Mouse (Mus musculus) kidney, postnatal 4 days (tissue): ENCODE data around the gene Tmem192.

Experiments used
- DNase-seq, 2 experiments: peaks; one replicate each; pipeline ENCODE4 v3.0.0; 2021; ENCODE audit warnings: mixed read lengths in 2 of 2

Tmem192 gene

GRCm38 (mm10) chr8:64946820-64947697 lies at the start of gene Tmem192:
Tmem192 (plus strand) TSS chr8:64947185.
- DNase-seq: peak; percentile 97 to 98

GRCm38 (mm10) chr8:64898710-64899109 lies 48.3 kb upstream of the Tmem192 start:
- DNase-seq: no peak

GRCm38 (mm10) chr8:64900645-64901044 lies 46.3 kb upstream of the Tmem192 start:
- DNase-seq: no peak

- no peak for DNase-seq
Observed at GRCm38 (mm10) chr8:64901527-64902156, 45.3 kb upstream of the Tmem192 start.

- no peak for DNase-seq
Observed at GRCm38 (mm10) chr8:64902191-64902590, 44.8 kb upstream of the Tmem192 start.

- no peak for DNase-seq
Observed at GRCm38 (mm10) chr8:64903778-64904177, 43.2 kb upstream of the Tmem192 start.

- no peak for DNase-seq
Observed at GRCm38 (mm10) chr8:64910026-64910425, 37.0 kb upstream of the Tmem192 start.

- DNase-seq: peak; percentile 10 to 33
Observed at GRCm38 (mm10) chr8:64916793-64917192, 30.2 kb upstream of the Tmem192 start.

- no peak for DNase-seq
Observed at GRCm38 (mm10) chr8:64923329-64923728, 23.7 kb upstream of the Tmem192 start.

- no peak for DNase-seq
Observed at GRCm38 (mm10) chr8:64925762-64926161, 21.2 kb upstream of the Tmem192 start.

GRCm38 (mm10) chr8:64926355-64926754 lies 20.6 kb upstream of the Tmem192 start:
- DNase-seq: no peak

GRCm38 (mm10) chr8:64928938-64929337 lies 18.0 kb upstream of the Tmem192 start:
- DNase-seq: no peak

GRCm38 (mm10) chr8:64934997-64935396 lies 12.0 kb upstream of the Tmem192 start:
- no peak for DNase-seq

GRCm38 (mm10) chr8:64941019-64941418 lies 6.0 kb upstream of the Tmem192 start:
- no peak for DNase-seq

GRCm38 (mm10) chr8:64941495-64941894 lies 5.5 kb upstream of the Tmem192 start:
- peak; percentile 87 to 91 for DNase-seq

- no peak for DNase-seq
Observed at GRCm38 (mm10) chr8:64942946-64943345, 4.0 kb upstream of the Tmem192 start.

GRCm38 (mm10) chr8:64944831-64945230 lies 2.2 kb upstream of the Tmem192 start:
- no peak for DNase-seq

GRCm38 (mm10) chr8:64945606-64946005 lies 1.4 kb upstream of the Tmem192 start:
- no peak for DNase-seq

- DNase-seq: no peak
Observed at GRCm38 (mm10) chr8:64946441-64946819, 555 bp upstream of the Tmem192 start.

- no peak for DNase-seq
Observed at GRCm38 (mm10) chr8:64947698-64948034, 681 bp downstream of the Tmem192 start.

- no peak for DNase-seq
Observed at GRCm38 (mm10) chr8:64948371-64948770, 1.4 kb downstream of the Tmem192 start.

GRCm38 (mm10) chr8:64952101-64952500 lies 5.1 kb downstream of the Tmem192 start:
- no peak for DNase-seq

GRCm38 (mm10) chr8:64959025-64959424 lies 12.0 kb downstream of the Tmem192 start:
- DNase-seq: no peak

- no peak for DNase-seq
Observed at GRCm38 (mm10) chr8:64962836-64963235, 15.9 kb downstream of the Tmem192 start.
